Mouse (Mus musculus): Measurements from ENCODE around the gene Tmem94. TPM values are rescaled to one million over a fixed set of nuclear protein-coding genes. Genes with fewer than 3 reads are reported as not detected.
"Not testable (repeated sequence)": the region's sequence is repeated elsewhere in the genome, so short reads cannot be mapped to it uniquely, and the experiment has no call there.

Gene Tmem94
- polyA plus RNA-seq, 1 experiment from 2014 or later = 23.6 TPM

- H3K36me3 ChIP-seq = no peaks in the 10 kb centered on the region
- 67% methylated on average over 5 of the region's 5 CpGs for WGBS
- no peak for ATAC-seq (ENCODE audit: insufficient number of reproducible peaks, low FRiP score, low TSS enrichment, low read depth)
- no peaks in the 10 kb centered on the region for H3K27me3 ChIP-seq
- no peak overlapping the region for H3K4me2 ChIP-seq
- no peaks in the 10 kb centered on the region for H3K9me3 ChIP-seq
- H3K4me3 ChIP-seq = no peak overlapping the region
- 0 out of 2 replicates have a peak, but pooled peaks cover 3% of the 10 kb centered on the region for H3K4me1 ChIP-seq
- no peak overlapping the region for H3K9ac ChIP-seq
- H3K27ac ChIP-seq = no peak overlapping the region
Measured at GRCm38 (mm10) chr11:115744385-115744784, 20.8 kb upstream of the Tmem94 start.

GRCm38 (mm10) chr11:115746109-115746508 lies 19.1 kb upstream of the Tmem94 start:
- H3K4me1 ChIP-seq = 0 out of 2 replicates have a peak, but pooled peaks cover 3% of the 10 kb centered on the region
- no peak overlapping the region for H3K9ac ChIP-seq
- H3K9me3 ChIP-seq = no peaks in the 10 kb centered on the region
- H3K27me3 ChIP-seq = no peaks in the 10 kb centered on the region
- no peak overlapping the region for H3K27ac ChIP-seq
- H3K4me3 ChIP-seq = no peak overlapping the region
- H3K4me2 ChIP-seq = no peak overlapping the region
- 86% methylated on average over 1 of the region's 1 CpGs for WGBS
- no peak for ATAC-seq (ENCODE audit: insufficient number of reproducible peaks, low FRiP score, low TSS enrichment, low read depth)
- H3K36me3 ChIP-seq = no peaks in the 10 kb centered on the region

GRCm38 (mm10) chr11:115746762-115747161 lies 18.5 kb upstream of the Tmem94 start:
- no peak overlapping the region for H3K27ac ChIP-seq
- 53% methylated on average over 8 of the region's 8 CpGs for WGBS
- no peaks in the 10 kb centered on the region for H3K27me3 ChIP-seq
- H3K9me3 ChIP-seq = no peaks in the 10 kb centered on the region
- no peak for ATAC-seq (ENCODE audit: insufficient number of reproducible peaks, low FRiP score, low TSS enrichment, low read depth)
- no peak overlapping the region for H3K9ac ChIP-seq
- no peak overlapping the region for H3K4me3 ChIP-seq
- no peak overlapping the region for H3K4me2 ChIP-seq
- H3K4me1 ChIP-seq = 0 out of 2 replicates have a peak, but pooled peaks cover 3% of the 10 kb centered on the region
- H3K36me3 ChIP-seq = no peaks in the 10 kb centered on the region

GRCm38 (mm10) chr11:115747351-115747750 lies 17.9 kb upstream of the Tmem94 start:
- H3K4me3 ChIP-seq = 0 out of 2 replicates have a peak overlapping the region, but pooled peaks have one; percentile 7
- WGBS = 4% methylated on average over 10 of the region's 15 CpGs

GRCm38 (mm10) chr11:115749834-115750233 lies 15.4 kb upstream of the Tmem94 start:
- Histone ChIP-seq H3K9me3 (no peaks in the 10 kb centered on the region), H3K9ac (no peak overlapping the region), H3K4me1 (0 out of 2 replicates have a peak, but pooled peaks cover 3% of the 10 kb centered on the region), H3K27me3 (no peaks in the 10 kb centered on the region), H3K27ac (no peak overlapping the region), H3K4me2 (no peak overlapping the region), H3K36me3 (no peaks in the 10 kb centered on the region), H3K4me3 (no peak overlapping the region)
- no peak for ATAC-seq (ENCODE audit: insufficient number of reproducible peaks, low FRiP score, low TSS enrichment, low read depth)
- WGBS = 89% methylated on average over 5 of the region's 5 CpGs

More at GRCm38 (mm10) chr11:115747351-115747750, 17.9 kb upstream of the Tmem94 start:
- Histone ChIP-seq H3K4me1 (0 out of 2 replicates have a peak, but pooled peaks cover 3% of the 10 kb centered on the region), H3K9ac (no peak overlapping the region), H3K9me3 (no peaks in the 10 kb centered on the region), H3K27me3 (no peaks in the 10 kb centered on the region), H3K27ac (no peak overlapping the region), H3K36me3 (no peaks in the 10 kb centered on the region), H3K4me2 (peak overlapping the region; percentile 24; the same call in 1 of the 2 replicates)
- no peak for ATAC-seq (ENCODE audit: insufficient number of reproducible peaks, low FRiP score, low TSS enrichment, low read depth)

GRCm38 (mm10) chr11:115751725-115752124 lies 13.5 kb upstream of the Tmem94 start:
- Histone ChIP-seq H3K27ac (no peak overlapping the region), H3K9me3 (no peaks in the 10 kb centered on the region), H3K9ac (no peak overlapping the region), H3K4me1 (0 out of 2 replicates have a peak, but pooled peaks cover 3% of the 10 kb centered on the region), H3K4me3 (no peak overlapping the region), H3K36me3 (no peaks in the 10 kb centered on the region), H3K4me2 (no peak overlapping the region), H3K27me3 (no peaks in the 10 kb centered on the region)
- no peak for ATAC-seq (ENCODE audit: insufficient number of reproducible peaks, low FRiP score, low TSS enrichment, low read depth)
- 46% methylated on average over 2 of the region's 2 CpGs for WGBS

- no peak overlapping the region for H3K4me3 ChIP-seq
- no peak overlapping the region for H3K27ac ChIP-seq
- H3K4me1 ChIP-seq = 0 out of 2 replicates have a peak, but pooled peaks cover 2% of the 10 kb centered on the region
- no peaks in the 10 kb centered on the region for H3K9me3 ChIP-seq
- no peaks in the 10 kb centered on the region for H3K27me3 ChIP-seq
- H3K4me2 ChIP-seq = no peak overlapping the region
- no peaks in the 10 kb centered on the region for H3K36me3 ChIP-seq
- no peak for ATAC-seq (ENCODE audit: insufficient number of reproducible peaks, low FRiP score, low TSS enrichment, low read depth)
- 78% methylated on average over 7 of the region's 7 CpGs for WGBS
- H3K9ac ChIP-seq = no peak overlapping the region
Measured at GRCm38 (mm10) chr11:115752653-115753052, 12.6 kb upstream of the Tmem94 start.

- no peaks in the 10 kb centered on the region for H3K9me3 ChIP-seq
- H3K4me1 ChIP-seq = no peaks in the 10 kb centered on the region
- H3K4me3 ChIP-seq = no peak overlapping the region
- H3K36me3 ChIP-seq = no peaks in the 10 kb centered on the region
- ATAC-seq (ENCODE audit: insufficient number of reproducible peaks, low FRiP score, low TSS enrichment, low read depth) = no peak
- H3K27me3 ChIP-seq = no peaks in the 10 kb centered on the region
- no peak overlapping the region for H3K9ac ChIP-seq
- 64% methylated on average over 4 of the region's 4 CpGs for WGBS
- no peak overlapping the region for H3K4me2 ChIP-seq
- H3K27ac ChIP-seq = no peak overlapping the region
Measured at GRCm38 (mm10) chr11:115753485-115753884, 11.7 kb upstream of the Tmem94 start.

GRCm38 (mm10) chr11:115762176-115762575 lies 3.1 kb upstream of the Tmem94 start:
- WGBS = 92% methylated on average over 7 of the region's 7 CpGs
- not testable (repeated sequence) for H3K4me2 ChIP-seq; H3K9me3 ChIP-seq; H3K36me3 ChIP-seq; ATAC-seq (ENCODE audit: insufficient number of reproducible peaks, low FRiP score, low TSS enrichment, low read depth); H3K9ac ChIP-seq; H3K27me3 ChIP-seq; H3K27ac ChIP-seq; H3K4me3 ChIP-seq
- peaks cover 12% of the 10 kb centered on the region for H3K4me1 ChIP-seq

GRCm38 (mm10) chr11:115764698-115765097 lies 535 bp upstream of the Tmem94 start:
- H3K27ac ChIP-seq = 0 out of 2 replicates have a peak overlapping the region, but pooled peaks have one; percentile 57
- no peaks in the 10 kb centered on the region for H3K36me3 ChIP-seq

GRCm38 (mm10) chr11:115765607-115766141 lies 441 bp downstream of the Tmem94 start:
- H3K9me3 ChIP-seq = no peaks in the 10 kb centered on the region
- H3K36me3 ChIP-seq = no peaks in the 10 kb centered on the region
- peak overlapping the region; percentile 87 for H3K4me3 ChIP-seq
- peaks cover 18% of the 10 kb centered on the region for H3K4me1 ChIP-seq
- peak overlapping the region; percentile 87 for H3K9ac ChIP-seq
- peak; percentile 75 for ATAC-seq (ENCODE audit: insufficient number of reproducible peaks, low FRiP score, low TSS enrichment, low read depth)
- no peaks in the 10 kb centered on the region for H3K27me3 ChIP-seq
- under 1% methylated on average over 34 of the region's 34 CpGs for WGBS
- H3K27ac ChIP-seq = peak overlapping the region; percentile 91
- H3K4me2 ChIP-seq = peak overlapping the region; percentile 59

More at GRCm38 (mm10) chr11:115764698-115765097, 535 bp upstream of the Tmem94 start:
- Histone ChIP-seq H3K4me1 (peaks cover 18% of the 10 kb centered on the region), H3K4me3 (peak overlapping the region; percentile 87), H3K27me3 (no peaks in the 10 kb centered on the region), H3K9me3 (no peaks in the 10 kb centered on the region), H3K9ac (no peak overlapping the region), H3K4me2 (peak overlapping the region; percentile 59)
- 32% methylated on average over 2 of the region's 2 CpGs for WGBS
- ATAC-seq (ENCODE audit: insufficient number of reproducible peaks, low FRiP score, low TSS enrichment, low read depth) = no peak

- no peak for ATAC-seq (ENCODE audit: insufficient number of reproducible peaks, low FRiP score, low TSS enrichment, low read depth)
- no peaks in the 10 kb centered on the region for H3K36me3 ChIP-seq
- no peaks in the 10 kb centered on the region for H3K27me3 ChIP-seq
- H3K4me2 ChIP-seq = peak overlapping the region; percentile 59
- H3K4me3 ChIP-seq = peak overlapping the region; percentile 87
- peaks cover 18% of the 10 kb centered on the region for H3K4me1 ChIP-seq
- 30% methylated on average over 13 of the region's 13 CpGs for WGBS
- H3K9ac ChIP-seq = peak overlapping the region; percentile 87
- no peaks in the 10 kb centered on the region for H3K9me3 ChIP-seq
- peak overlapping the region; percentile 91 for H3K27ac ChIP-seq
Measured at GRCm38 (mm10) chr11:115766356-115766943, 1.2 kb downstream of the Tmem94 start.

All from limb, embryonic 15.5 days (tissue).